Mouse (Mus musculus): ENCODE data around the gene Arhgef1. TPM values are rescaled to one million over a fixed set of nuclear protein-coding genes. Genes with fewer than 3 reads are reported as not detected.

The Arhgef1 gene
- polyA plus RNA-seq, 1 experiment from 2014 or later: 41.7 TPM

- no peak for ATAC-seq (ENCODE audit: insufficient read depth)
- Histone ChIP-seq H3K27ac (replicated peaks) (no peak overlapping the region), H3K4me3 (replicated peaks) (no peak overlapping the region), H3K36me3 (replicated peaks) (no peaks in the 10 kb centered on the region), H3K4me1 (replicated peaks) (peaks cover 6% of the 10 kb centered on the region), H3K27me3 (peaks cover 19% of the 10 kb centered on the region), H3K9ac (no peak overlapping the region), H3K9me3 (replicated peaks) (no peaks in the 10 kb centered on the region), H3K4me2 (no peak overlapping the region)
- WGBS (ENCODE audit: insufficient replicate concordance): 59% methylated on average over 2 of the region's 2 CpGs
These were observed 23.1 kb upstream of the Arhgef1 start for GRCm38 (mm10) chr7:24879620-24880019.

GRCm38 (mm10) chr7:24882416-24883199 is 20.1 kb upstream of the Arhgef1 start:
- Histone ChIP-seq H3K4me3 (replicated peaks) (no peak overlapping the region), H3K9ac (no peak overlapping the region), H3K27me3 (0 out of 2 replicates have a peak, but pooled peaks cover 3% of the 10 kb centered on the region), H3K4me2 (no peak overlapping the region), H3K9me3 (replicated peaks) (no peaks in the 10 kb centered on the region), H3K36me3 (replicated peaks) (peaks cover 24% of the 10 kb centered on the region), H3K27ac (replicated peaks) (no peak overlapping the region), H3K4me1 (replicated peaks) (peaks cover 29% of the 10 kb centered on the region)
- ATAC-seq (ENCODE audit: insufficient read depth): no peak
- 81% methylated on average over 9 of the region's 9 CpGs for WGBS (ENCODE audit: insufficient replicate concordance)

GRCm38 (mm10) chr7:24883896-24884692 is 18.6 kb upstream of the Arhgef1 start, which contains the start of gene Rps19:
Gene Rps19, plus strand, starts transcription at chr7:24884371.
- no peaks in the 10 kb centered on the region for H3K9me3 ChIP-seq (replicated peaks)
- peak within 1 kb of the TSS; percentile 95 for H3K27ac ChIP-seq (replicated peaks)
- H3K9ac ChIP-seq: peak within 1 kb of the TSS; percentile 91
- peak within 1 kb of the TSS; percentile 84 for H3K4me2 ChIP-seq
- 0 out of 2 replicates have a peak, but pooled peaks cover 3% of the 10 kb centered on the region for H3K27me3 ChIP-seq
- peak; percentile 93 for ATAC-seq (ENCODE audit: insufficient read depth)
- H3K4me1 ChIP-seq (replicated peaks): peaks cover 42% of the 10 kb centered on the region
- H3K4me3 ChIP-seq (replicated peaks): peak within 1 kb of the TSS; percentile 87
- peaks cover 39% of the 10 kb centered on the region for H3K36me3 ChIP-seq (replicated peaks)
- under 1% methylated on average over 57 of the region's 57 CpGs for WGBS (ENCODE audit: insufficient replicate concordance)

- under 1% methylated on average over 47 of the region's 47 CpGs for WGBS (ENCODE audit: insufficient replicate concordance)
- peak overlapping the region; percentile 87 for H3K4me3 ChIP-seq (replicated peaks)
- peak overlapping the region; percentile 91 for H3K9ac ChIP-seq
- H3K27ac ChIP-seq (replicated peaks): peak overlapping the region; percentile 95
- H3K36me3 ChIP-seq (replicated peaks): peaks cover 46% of the 10 kb centered on the region
- H3K4me2 ChIP-seq: peak overlapping the region; percentile 84
- H3K9me3 ChIP-seq (replicated peaks): no peaks in the 10 kb centered on the region
- ATAC-seq (ENCODE audit: insufficient read depth): 0 out of 2 replicates have a peak, but pooled peaks have one; percentile 0
- no peaks in the 10 kb centered on the region for H3K27me3 ChIP-seq
- peaks cover 42% of the 10 kb centered on the region for H3K4me1 ChIP-seq (replicated peaks)
These were observed 17.9 kb upstream of the Arhgef1 start for GRCm38 (mm10) chr7:24884693-24885291.

- WGBS (ENCODE audit: insufficient replicate concordance): 11% methylated on average over 12 of the region's 12 CpGs
- peak overlapping the region; percentile 84 for H3K4me2 ChIP-seq
- H3K27ac ChIP-seq (replicated peaks): peak overlapping the region; percentile 95
- no peaks in the 10 kb centered on the region for H3K9me3 ChIP-seq (replicated peaks)
- no peaks in the 10 kb centered on the region for H3K27me3 ChIP-seq
- H3K4me3 ChIP-seq (replicated peaks): peak overlapping the region; percentile 87
- peaks cover 44% of the 10 kb centered on the region for H3K4me1 ChIP-seq (replicated peaks)
- peaks cover 54% of the 10 kb centered on the region for H3K36me3 ChIP-seq (replicated peaks)
- peak overlapping the region; percentile 91 for H3K9ac ChIP-seq
- no peak for ATAC-seq (ENCODE audit: insufficient read depth)
These were observed 17.0 kb upstream of the Arhgef1 start for GRCm38 (mm10) chr7:24885468-24886307.

- Histone ChIP-seq H3K4me3 (replicated peaks) (peak overlapping the region; percentile 87), H3K4me1 (replicated peaks) (peaks cover 45% of the 10 kb centered on the region), H3K27ac (replicated peaks) (peak overlapping the region; percentile 95), H3K9me3 (replicated peaks) (no peaks in the 10 kb centered on the region), H3K27me3 (no peaks in the 10 kb centered on the region), H3K36me3 (replicated peaks) (peaks cover 60% of the 10 kb centered on the region), H3K9ac (peak overlapping the region; percentile 91), H3K4me2 (peak overlapping the region; percentile 84)
- no peak for ATAC-seq (ENCODE audit: insufficient read depth)
- 16% methylated on average over 4 of the region's 4 CpGs for WGBS (ENCODE audit: insufficient replicate concordance)
These were observed 16.4 kb upstream of the Arhgef1 start for GRCm38 (mm10) chr7:24886308-24886633.

GRCm38 (mm10) chr7:24887096-24887495 is 15.6 kb upstream of the Arhgef1 start:
- H3K4me1 ChIP-seq (replicated peaks): peaks cover 45% of the 10 kb centered on the region
- H3K4me3 ChIP-seq (replicated peaks): peak overlapping the region; percentile 87
- peak overlapping the region; percentile 95; the same call in 1 of the 2 replicates for H3K27ac ChIP-seq (replicated peaks)
- H3K4me2 ChIP-seq: peak overlapping the region; percentile 84
- no peaks in the 10 kb centered on the region for H3K9me3 ChIP-seq (replicated peaks)
- ATAC-seq (ENCODE audit: insufficient read depth): no peak
- H3K9ac ChIP-seq: peak overlapping the region; percentile 91
- 52% methylated on average over 4 of the region's 4 CpGs for WGBS (ENCODE audit: insufficient replicate concordance)
- peaks cover 61% of the 10 kb centered on the region for H3K36me3 ChIP-seq (replicated peaks)
- no peaks in the 10 kb centered on the region for H3K27me3 ChIP-seq

- Histone ChIP-seq H3K36me3 (replicated peaks) (peaks cover 61% of the 10 kb centered on the region), H3K4me1 (replicated peaks) (peaks cover 39% of the 10 kb centered on the region), H3K9ac (no peak overlapping the region)
These were observed 13.1 kb upstream of the Arhgef1 start for GRCm38 (mm10) chr7:24889431-24890220.

GRCm38 (mm10) chr7:24890281-24891216 is 12.2 kb upstream of the Arhgef1 start:
- Histone ChIP-seq H3K9me3 (replicated peaks) (no peaks in the 10 kb centered on the region), H3K36me3 (replicated peaks) (peaks cover 57% of the 10 kb centered on the region), H3K4me1 (replicated peaks) (peaks cover 36% of the 10 kb centered on the region), H3K4me2 (no peak overlapping the region), H3K9ac (no peak overlapping the region), H3K27me3 (no peaks in the 10 kb centered on the region), H3K4me3 (replicated peaks) (no peak overlapping the region), H3K27ac (replicated peaks) (peak overlapping the region; percentile 16)
- peak; percentile 50 for ATAC-seq (ENCODE audit: insufficient read depth)
- 23% methylated on average over 10 of the region's 10 CpGs for WGBS (ENCODE audit: insufficient replicate concordance)

More at GRCm38 (mm10) chr7:24889431-24890220, 13.1 kb upstream of the Arhgef1 start:
- H3K27ac ChIP-seq (replicated peaks): peak overlapping the region; percentile 16
- H3K4me2 ChIP-seq: no peak overlapping the region
- WGBS (ENCODE audit: insufficient replicate concordance): 75% methylated on average over 6 of the region's 6 CpGs
- no peak overlapping the region for H3K4me3 ChIP-seq (replicated peaks)
- ATAC-seq (ENCODE audit: insufficient read depth): 0 out of 2 replicates have a peak, but pooled peaks have one; percentile 5
- H3K27me3 ChIP-seq: no peaks in the 10 kb centered on the region
- H3K9me3 ChIP-seq (replicated peaks): no peaks in the 10 kb centered on the region
